Mouse (Mus musculus) forebrain, embryonic 13.5 days (tissue): ENCODE measurements at regions not wholly inside any gene's neighbourhood (a gene's known extent, or its start where the extent isn't known, plus 50 kb on each side); places are given as distances from the start of the nearest gene placed in this dataset.

Experiments used
- ATAC-seq: fragments of 200-750 bp; cut with Nextera tagmentation; 2 replicates; pipeline ENCODE4 v1.8.0; 2017
- H3K27ac ChIP-seq: fragments of 300-500 bp; sonication (generic); 2 replicates; pipeline ENCODE4 v1.5.1; 2015; ENCODE audit warnings: inconsistent platforms, mild to moderate bottlenecking, moderate library complexity
- H3K27me3 ChIP-seq: fragments of 300-500 bp; sonication (generic); 2 replicates; pipeline ENCODE4 v1.6.1; 2015; ENCODE audit warnings: mild to moderate bottlenecking, inconsistent platforms
- H3K36me3 ChIP-seq: fragments of 300-500 bp; sonication (generic); 2 replicates; pipeline ENCODE4 v1.6.1; 2015; ENCODE audit warnings: mild to moderate bottlenecking, inconsistent platforms; ENCODE audit not compliant: poor library complexity, severe bottlenecking
- H3K4me1 ChIP-seq: fragments of 300-500 bp; sonication (generic); 2 replicates; pipeline ENCODE4 v1.6.1; 2015; ENCODE audit warnings: inconsistent platforms
- H3K4me2 ChIP-seq: fragments of 300-500 bp; sonication (generic); 2 replicates; pipeline ENCODE4 v1.6.1; 2015; ENCODE audit warnings: inconsistent platforms, mild to moderate bottlenecking, moderate library complexity
- H3K4me3 ChIP-seq: fragments of 300-500 bp; sonication (generic); 2 replicates; pipeline ENCODE4 v1.5.1; 2015; ENCODE audit warnings: mild to moderate bottlenecking, inconsistent platforms
- H3K9ac ChIP-seq: fragments of 300-500 bp; sonication (generic); 2 replicates; pipeline ENCODE4 v1.6.1; 2015; ENCODE audit warnings: mild to moderate bottlenecking, inconsistent platforms
- H3K9me3 ChIP-seq: fragments of 300-500 bp; sonication (generic); replicated peaks from 2 replicates; pipeline ENCODE4 v1.6.1; 2016; ENCODE audit warnings: inconsistent platforms
- WGBS: fragments of 180-500 bp; shearing (Covaris S2); methylation state at CpG from one replicate; pipeline ENCODE4 v1.1.7; 2015; 5-methylcytosine and 5-hydroxymethylcytosine counted together

DNA sequence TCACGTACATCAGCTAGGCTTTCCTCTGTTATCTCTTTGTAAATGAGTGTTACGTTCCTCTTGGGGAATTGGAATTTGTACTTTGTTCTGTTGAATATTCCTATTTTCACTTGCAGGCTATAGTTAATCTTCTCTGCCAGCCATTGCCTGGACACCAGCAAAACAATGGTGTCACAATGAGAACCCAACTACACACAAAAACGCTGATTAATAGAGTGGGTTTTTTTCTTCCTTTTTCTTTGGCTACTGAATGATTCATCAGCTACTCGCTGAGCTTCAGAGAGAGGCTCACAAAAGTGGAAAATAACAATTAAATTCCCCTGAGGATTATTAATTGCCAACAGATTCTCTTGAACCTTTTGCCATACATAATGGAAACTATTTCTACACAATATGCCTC is 398.9 kb upstream of the Prickle1 start:
- no peak overlapping the region for H3K4me3 ChIP-seq
- no peaks in the 10 kb centered on the region for H3K9me3 ChIP-seq
- H3K9ac ChIP-seq: no peak overlapping the region
- H3K36me3 ChIP-seq: no peaks in the 10 kb centered on the region
- no peaks in the 10 kb centered on the region for H3K27me3 ChIP-seq
- WGBS: 17% methylated on average over 4 of the region's 4 CpGs
- peaks cover 4% of the 10 kb centered on the region; the same call in 1 of the 2 replicates for H3K4me1 ChIP-seq
- no peak overlapping the region for H3K27ac ChIP-seq
- no peak for ATAC-seq
- no peak overlapping the region for H3K4me2 ChIP-seq

DNA sequence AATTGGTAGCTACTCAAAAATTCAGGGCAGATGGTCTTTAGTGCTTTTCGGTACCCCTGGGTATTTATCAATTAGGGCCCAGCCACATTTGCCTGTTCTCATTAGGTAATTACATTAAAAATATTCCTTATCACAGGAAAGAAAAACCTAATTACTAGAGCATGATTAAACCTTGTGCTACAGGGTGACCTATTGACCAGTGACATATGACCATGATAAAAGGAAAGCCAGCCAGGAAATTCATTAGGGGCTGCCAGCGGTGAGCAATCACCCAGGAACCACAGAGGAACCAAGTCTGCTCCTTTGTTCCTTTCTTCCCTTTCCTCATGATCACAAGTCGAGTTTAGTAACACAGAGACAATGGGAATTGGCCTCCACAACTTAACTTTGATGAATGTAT is 394.4 kb upstream of the Prickle1 start:
- no peaks in the 10 kb centered on the region for H3K36me3 ChIP-seq
- no peaks in the 10 kb centered on the region for H3K9me3 ChIP-seq
- H3K27me3 ChIP-seq: no peaks in the 10 kb centered on the region
- H3K4me1 ChIP-seq: peaks cover 4% of the 10 kb centered on the region; the same call in 1 of the 2 replicates
- 27% methylated on average over 3 of the region's 3 CpGs for WGBS
- no peak overlapping the region for H3K4me3 ChIP-seq
- no peak overlapping the region for H3K9ac ChIP-seq
- ATAC-seq: no peak
- no peak overlapping the region for H3K4me2 ChIP-seq
- no peak overlapping the region for H3K27ac ChIP-seq

DNA sequence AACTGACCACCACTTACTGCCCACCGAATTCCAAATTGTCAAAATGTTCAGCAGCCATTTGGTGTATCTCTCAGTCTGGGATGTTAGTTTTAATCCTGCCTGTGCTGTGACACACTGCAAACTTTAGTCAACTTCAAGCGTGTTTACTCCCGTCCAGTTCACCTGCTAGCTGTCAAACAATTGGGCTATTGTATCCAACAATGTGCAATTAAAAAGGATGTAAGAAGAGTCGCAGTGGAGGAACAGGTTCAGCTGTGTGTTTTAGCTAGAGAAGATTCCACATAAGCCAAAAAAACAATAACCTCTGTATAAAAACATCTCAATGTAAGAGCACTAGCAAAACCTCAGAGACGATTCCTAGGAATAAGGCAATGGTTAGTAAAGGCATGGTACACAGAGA is 392.7 kb upstream of the Prickle1 start:
- no peak for ATAC-seq
- H3K4me2 ChIP-seq: no peak overlapping the region
- no peak overlapping the region for H3K4me3 ChIP-seq
- H3K36me3 ChIP-seq: no peaks in the 10 kb centered on the region
- H3K9ac ChIP-seq: no peak overlapping the region
- no peaks in the 10 kb centered on the region for H3K9me3 ChIP-seq
- no peaks in the 10 kb centered on the region for H3K4me1 ChIP-seq
- no peak overlapping the region for H3K27ac ChIP-seq
- no peaks in the 10 kb centered on the region for H3K27me3 ChIP-seq
- WGBS: 61% methylated on average over 5 of the region's 5 CpGs

DNA sequence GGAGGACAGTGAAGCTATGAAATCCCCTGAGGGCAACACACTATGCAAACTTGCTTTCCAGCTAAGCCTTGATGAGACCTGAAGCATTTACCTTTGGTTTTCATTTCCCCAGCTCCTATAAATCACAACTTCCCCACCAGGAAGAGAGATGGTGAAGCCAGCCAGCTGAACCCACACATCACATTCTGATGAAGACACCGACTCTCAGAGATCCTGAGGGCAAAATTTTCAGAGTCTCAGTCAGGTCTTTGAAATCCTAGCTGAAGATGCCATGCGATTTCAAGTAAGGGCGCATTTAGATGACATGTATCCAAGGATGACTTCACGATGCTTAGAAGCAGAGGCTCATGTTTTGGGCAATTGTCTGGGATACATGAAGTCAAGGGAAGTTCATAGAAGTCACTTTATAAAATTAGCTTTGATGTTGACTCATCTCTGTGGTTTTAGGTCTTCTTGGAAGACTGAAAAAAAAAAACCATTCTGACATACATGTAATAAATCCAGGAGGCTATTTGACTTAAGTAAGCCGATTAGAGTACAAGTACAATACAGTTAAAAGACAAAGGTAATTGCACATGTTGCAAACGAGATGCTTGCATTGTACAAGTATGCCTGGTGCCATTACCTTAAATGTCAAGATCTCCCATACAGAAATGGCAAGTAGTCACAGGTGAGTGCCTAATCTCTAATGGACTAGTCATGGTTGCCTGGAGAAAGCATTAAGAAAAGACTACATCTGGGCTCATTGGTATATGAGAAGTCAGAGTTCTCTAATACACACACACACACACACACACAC is 391.1 kb upstream of the Prickle1 start:
- WGBS: 91% methylated on average over 6 of the region's 6 CpGs
- no peaks in the 10 kb centered on the region for H3K36me3 ChIP-seq
- no peaks in the 10 kb centered on the region for H3K9me3 ChIP-seq
- H3K4me1 ChIP-seq: no peaks in the 10 kb centered on the region
- H3K9ac ChIP-seq: no peak overlapping the region
- H3K27me3 ChIP-seq: no peaks in the 10 kb centered on the region
- ATAC-seq: no peak
- no peak overlapping the region for H3K4me3 ChIP-seq
- H3K27ac ChIP-seq: no peak overlapping the region
- H3K4me2 ChIP-seq: no peak overlapping the region

DNA sequence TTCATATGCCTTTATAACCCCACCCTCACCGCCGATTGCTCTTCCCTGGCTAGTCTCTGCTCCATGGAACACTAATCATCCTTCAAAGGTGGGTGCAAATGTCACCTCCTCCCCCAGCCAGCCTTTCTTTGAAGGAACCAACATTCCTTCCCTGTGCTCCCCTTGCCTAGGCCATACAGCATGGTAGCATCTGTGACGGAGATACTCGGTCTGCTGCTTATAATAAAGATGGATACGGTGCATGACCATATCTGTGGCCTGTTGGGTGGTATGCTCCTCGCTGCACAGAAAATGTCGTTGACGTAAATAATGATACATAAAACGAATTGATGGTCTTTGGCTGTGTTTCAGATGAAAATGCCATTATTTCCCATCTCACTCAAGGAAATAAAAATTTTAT is 386.4 kb upstream of the Prickle1 start:
- H3K9ac ChIP-seq: no peak overlapping the region
- no peak overlapping the region for H3K4me2 ChIP-seq
- H3K4me3 ChIP-seq: no peak overlapping the region
- no peak for ATAC-seq
- H3K9me3 ChIP-seq: no peaks in the 10 kb centered on the region
- 93% methylated on average over 9 of the region's 9 CpGs for WGBS
- no peaks in the 10 kb centered on the region for H3K27me3 ChIP-seq
- no peaks in the 10 kb centered on the region for H3K4me1 ChIP-seq
- H3K27ac ChIP-seq: no peak overlapping the region
- H3K36me3 ChIP-seq: no peaks in the 10 kb centered on the region

DNA sequence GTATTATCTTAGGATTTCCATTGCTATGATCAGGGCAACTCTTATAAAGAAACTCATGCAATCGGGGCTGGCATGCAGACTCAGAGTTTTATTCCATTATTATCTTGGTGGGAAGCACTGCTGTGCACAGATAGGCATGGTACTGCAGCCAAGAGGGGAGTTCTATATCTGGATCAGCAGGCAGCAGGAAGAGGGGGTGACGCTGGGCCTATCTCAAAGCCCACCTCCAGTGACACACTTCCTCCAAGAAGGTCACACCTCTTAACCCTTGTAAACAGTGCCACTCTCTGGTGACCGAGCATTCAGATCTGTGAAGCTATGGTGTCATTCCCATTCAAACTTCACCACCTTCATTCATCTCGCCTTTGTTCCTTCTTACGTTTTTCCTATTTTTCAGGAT is 381.8 kb upstream of the Prickle1 start:
- 70% methylated on average over 5 of the region's 5 CpGs for WGBS
- H3K9ac ChIP-seq: no peak overlapping the region

DNA sequence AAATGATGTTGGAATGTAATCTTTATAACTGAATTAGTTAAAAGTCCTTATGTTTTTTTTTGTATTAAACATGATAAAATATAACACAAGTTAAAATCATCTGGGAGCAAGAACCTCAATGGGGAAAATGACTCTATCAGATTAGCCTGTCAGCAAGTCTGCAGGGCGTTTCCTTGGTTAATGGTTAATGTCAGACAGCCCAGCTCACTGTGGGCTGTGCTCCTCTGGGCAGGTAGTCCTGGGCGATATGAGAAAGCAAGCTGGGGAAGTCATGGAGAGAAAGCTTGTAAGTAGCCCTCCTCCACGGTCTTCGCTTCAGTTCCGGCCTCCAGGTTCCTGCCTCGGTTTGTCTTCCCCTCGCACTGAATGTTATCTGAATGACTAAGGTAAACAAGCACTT is 379.0 kb upstream of the Prickle1 start:
- ATAC-seq: no peak
- Histone ChIP-seq H3K4me3 (no peak overlapping the region), H3K36me3 (no peaks in the 10 kb centered on the region), H3K4me1 (no peaks in the 10 kb centered on the region), H3K9ac (no peak overlapping the region), H3K27me3 (no peaks in the 10 kb centered on the region), H3K4me2 (no peak overlapping the region), H3K9me3 (no peaks in the 10 kb centered on the region), H3K27ac (no peak overlapping the region)
- 90% methylated on average over 7 of the region's 7 CpGs for WGBS

More for the DNA sequence above, 381.8 kb upstream of the Prickle1 start:
- Histone ChIP-seq H3K4me2 (no peak overlapping the region), H3K4me3 (no peak overlapping the region), H3K27me3 (no peaks in the 10 kb centered on the region), H3K36me3 (no peaks in the 10 kb centered on the region), H3K4me1 (no peaks in the 10 kb centered on the region), H3K9me3 (no peaks in the 10 kb centered on the region), H3K27ac (no peak overlapping the region)
- no peak for ATAC-seq

DNA sequence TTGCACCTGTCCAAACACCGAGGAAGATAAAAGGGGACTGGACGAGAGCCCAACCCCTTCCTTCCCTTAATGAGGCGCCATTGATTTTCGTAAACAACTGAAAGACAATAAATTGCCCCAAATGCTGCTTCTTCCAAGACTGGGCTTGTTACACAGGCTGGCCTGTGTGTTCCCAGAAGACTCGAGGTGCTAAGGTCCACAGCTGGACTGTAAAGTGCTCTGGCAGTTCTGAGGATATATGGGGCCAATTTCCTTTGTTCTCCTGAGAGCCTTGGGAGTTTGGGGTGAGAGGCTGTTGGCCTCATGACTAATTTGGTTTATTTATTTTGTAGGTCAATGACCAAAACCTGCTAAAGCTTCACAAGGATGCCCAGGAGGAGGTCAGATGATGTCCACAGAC is 377.3 kb upstream of the Prickle1 start:
- ATAC-seq: no peak
- no peaks in the 10 kb centered on the region for H3K9me3 ChIP-seq
- H3K4me2 ChIP-seq: no peak overlapping the region
- no peaks in the 10 kb centered on the region for H3K4me1 ChIP-seq
- no peaks in the 10 kb centered on the region for H3K36me3 ChIP-seq
- no peak overlapping the region for H3K9ac ChIP-seq
- H3K27me3 ChIP-seq: no peaks in the 10 kb centered on the region
- H3K4me3 ChIP-seq: no peak overlapping the region
- WGBS: 78% methylated on average over 5 of the region's 5 CpGs
- H3K27ac ChIP-seq: no peak overlapping the region

DNA sequence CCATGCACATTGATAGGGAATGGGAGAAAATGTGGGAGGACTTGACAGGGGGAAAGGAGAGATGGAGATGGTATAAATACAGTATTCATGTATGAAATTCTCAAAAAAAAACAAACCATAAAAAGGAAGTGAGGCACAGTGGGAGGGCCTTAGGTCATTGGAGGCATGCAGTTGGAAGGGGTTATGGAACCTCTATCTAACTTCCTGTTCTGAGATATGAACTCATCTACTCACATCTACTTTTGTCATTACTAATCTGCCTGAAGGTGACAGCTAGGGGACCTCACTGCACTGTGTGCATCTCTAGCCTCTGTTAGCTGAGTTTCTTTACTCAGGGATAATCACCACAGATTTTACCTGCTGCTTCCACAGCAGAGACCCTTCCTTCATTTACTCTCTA is 366.3 kb upstream of the Prickle1 start:
- no peaks in the 10 kb centered on the region for H3K4me1 ChIP-seq
- no peak overlapping the region for H3K27ac ChIP-seq
- H3K4me2 ChIP-seq: no peak overlapping the region
- H3K9me3 ChIP-seq: no peaks in the 10 kb centered on the region
- ATAC-seq: no peak
- H3K4me3 ChIP-seq: no peak overlapping the region
- no peaks in the 10 kb centered on the region for H3K36me3 ChIP-seq
- no peaks in the 10 kb centered on the region for H3K27me3 ChIP-seq
- H3K9ac ChIP-seq: no peak overlapping the region

DNA sequence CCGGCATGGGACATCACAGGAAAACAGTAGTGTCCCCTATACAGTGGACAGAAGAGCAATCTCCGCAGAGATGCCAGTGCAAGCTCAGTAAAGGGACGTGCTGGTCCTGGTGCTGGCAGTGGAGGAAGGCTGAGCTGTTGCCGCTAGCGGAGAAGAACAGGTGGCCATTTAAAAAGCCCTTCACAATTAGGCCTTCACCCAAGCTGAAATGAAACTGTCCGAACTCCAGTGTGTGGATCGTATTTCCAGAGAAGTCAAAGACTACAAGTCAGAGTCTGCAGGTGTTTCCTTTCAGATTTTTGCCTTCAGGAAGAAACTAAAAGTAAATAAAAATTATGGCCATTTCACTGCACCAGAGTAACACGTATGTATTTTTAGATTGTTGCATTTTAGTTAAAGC is 364.2 kb upstream of the Prickle1 start:
- no peaks in the 10 kb centered on the region for H3K36me3 ChIP-seq
- H3K27ac ChIP-seq: no peak overlapping the region
- 73% methylated on average over 8 of the region's 8 CpGs for WGBS
- no peak for ATAC-seq
- H3K4me3 ChIP-seq: no peak overlapping the region
- no peak overlapping the region for H3K4me2 ChIP-seq
- no peaks in the 10 kb centered on the region for H3K27me3 ChIP-seq
- no peak overlapping the region for H3K9ac ChIP-seq
- H3K9me3 ChIP-seq: no peaks in the 10 kb centered on the region
- no peaks in the 10 kb centered on the region for H3K4me1 ChIP-seq

DNA sequence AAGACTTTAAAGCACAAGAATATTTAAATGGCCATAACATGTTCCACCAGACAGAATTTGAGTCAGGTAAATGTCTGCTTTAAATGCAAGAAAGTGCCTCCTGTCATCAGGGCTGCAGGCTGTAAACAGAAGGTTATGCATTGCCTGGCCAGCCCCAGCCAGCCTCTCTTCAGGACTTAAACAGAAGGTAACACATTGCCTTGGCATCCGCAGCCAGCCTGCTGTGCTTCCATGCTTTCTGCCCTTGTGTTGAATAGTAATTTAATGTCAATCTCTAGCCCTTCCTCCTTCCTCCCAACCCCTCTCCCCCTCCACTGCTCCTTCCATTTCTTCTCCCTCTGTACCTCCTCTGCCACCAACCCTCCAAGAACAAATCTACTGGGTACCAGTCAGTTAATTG is 362.4 kb upstream of the Prickle1 start:
- no peak for ATAC-seq
- 79% methylated on average over 1 of the region's 1 CpGs for WGBS
- no peaks in the 10 kb centered on the region for H3K9me3 ChIP-seq

DNA sequence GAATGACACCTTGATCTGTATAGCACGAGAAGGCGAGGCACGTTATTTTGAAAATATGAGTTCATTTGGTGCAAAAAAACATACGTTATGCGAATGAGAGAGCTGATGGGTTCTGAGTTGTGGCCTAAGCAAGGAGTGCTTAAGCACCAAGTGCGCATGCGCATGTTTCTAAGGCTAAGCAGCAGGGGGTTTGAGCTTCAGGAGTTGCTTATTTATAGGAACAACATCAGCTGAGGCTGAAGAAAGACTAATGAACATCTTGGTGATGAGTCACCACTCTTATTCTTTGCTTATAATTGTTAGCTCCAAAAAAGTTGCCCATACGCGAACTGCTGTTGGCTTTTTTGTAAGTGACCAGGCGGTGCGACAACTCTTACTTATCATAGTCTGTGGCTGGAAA is 361.1 kb upstream of the Prickle1 start:
- Histone ChIP-seq H3K4me2 (no peak overlapping the region), H3K27me3 (no peaks in the 10 kb centered on the region), H3K9me3 (no peaks in the 10 kb centered on the region), H3K36me3 (no peaks in the 10 kb centered on the region), H3K4me3 (no peak overlapping the region), H3K9ac (no peak overlapping the region), H3K4me1 (no peaks in the 10 kb centered on the region), H3K27ac (no peak overlapping the region)
- no peak for ATAC-seq
- 94% methylated on average over 11 of the region's 11 CpGs for WGBS

More for the DNA sequence above, 362.4 kb upstream of the Prickle1 start:
- Histone ChIP-seq H3K4me2 (no peak overlapping the region), H3K4me3 (no peak overlapping the region), H3K4me1 (no peaks in the 10 kb centered on the region), H3K9ac (no peak overlapping the region), H3K27ac (no peak overlapping the region), H3K36me3 (no peaks in the 10 kb centered on the region), H3K27me3 (no peaks in the 10 kb centered on the region)

DNA sequence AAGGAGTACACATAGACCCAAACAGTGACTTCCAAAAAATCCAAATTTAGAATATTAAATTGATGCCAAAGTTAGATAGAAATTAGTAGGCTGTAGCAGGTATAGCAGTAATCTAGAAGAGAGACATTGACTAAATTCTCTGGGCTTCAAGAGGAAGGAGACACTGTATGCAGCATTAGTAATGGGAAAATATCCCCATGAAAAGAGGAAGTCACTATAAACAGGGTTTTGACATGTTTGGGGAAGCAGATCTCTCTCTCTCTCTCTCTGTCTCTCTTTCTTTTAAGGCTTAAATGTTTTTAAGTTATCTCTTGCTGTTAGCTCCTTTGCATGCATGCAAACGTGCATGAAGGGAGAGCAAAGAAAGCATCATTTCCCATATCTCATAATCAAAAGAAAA is 357.9 kb upstream of the Prickle1 start:
- no peak overlapping the region for H3K4me3 ChIP-seq
- 78% methylated on average over 1 of the region's 1 CpGs for WGBS
- no peak overlapping the region for H3K27ac ChIP-seq
- ATAC-seq: no peak
- H3K36me3 ChIP-seq: no peaks in the 10 kb centered on the region
- H3K9me3 ChIP-seq: no peaks in the 10 kb centered on the region
- no peak overlapping the region for H3K4me2 ChIP-seq
- no peaks in the 10 kb centered on the region for H3K27me3 ChIP-seq
- no peaks in the 10 kb centered on the region for H3K4me1 ChIP-seq
- no peak overlapping the region for H3K9ac ChIP-seq
